Mouse (Mus musculus) liver, embryonic 14.5 days (tissue): ENCODE measurements around the gene Ccdc177.

ENCODE experiments used
- CTCF ChIP-seq: IDR thresholded peaks from 2 replicates; pipeline ENCODE4 v1.5.1; 2016; ENCODE audit warnings: antibody characterized with exemption, low read depth, control low read depth
- EP300 ChIP-seq: IDR thresholded peaks from 2 replicates; pipeline ENCODE4 v1.6.1; 2016; ENCODE audit warnings: antibody characterized with exemption, low read depth

DNA sequence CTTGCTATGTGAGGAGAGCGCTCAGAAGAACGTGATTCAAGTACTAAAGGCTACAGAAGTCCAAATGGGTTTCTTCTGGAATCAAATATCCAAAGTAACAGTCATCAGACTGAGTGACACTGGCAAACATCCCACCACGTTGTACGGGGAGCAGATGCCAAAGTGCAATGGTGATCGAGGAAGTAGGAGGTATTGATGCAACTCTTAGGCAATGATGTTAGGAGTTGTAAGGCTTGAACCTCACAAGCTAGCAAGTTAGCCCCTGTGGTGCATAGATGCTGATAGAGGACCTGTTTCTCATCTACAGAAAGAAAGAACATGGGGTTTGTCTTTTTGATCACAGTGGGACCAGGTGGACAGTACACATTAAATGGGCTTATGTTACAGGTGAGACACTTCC, 2.5 kb upstream of the Ccdc177 start:
- no peak for TF ChIP-seq CTCF
- no peak for TF ChIP-seq EP300
